8 mouse cellular contexts compared by ENCODE assay signal in the genomic region with DNA sequence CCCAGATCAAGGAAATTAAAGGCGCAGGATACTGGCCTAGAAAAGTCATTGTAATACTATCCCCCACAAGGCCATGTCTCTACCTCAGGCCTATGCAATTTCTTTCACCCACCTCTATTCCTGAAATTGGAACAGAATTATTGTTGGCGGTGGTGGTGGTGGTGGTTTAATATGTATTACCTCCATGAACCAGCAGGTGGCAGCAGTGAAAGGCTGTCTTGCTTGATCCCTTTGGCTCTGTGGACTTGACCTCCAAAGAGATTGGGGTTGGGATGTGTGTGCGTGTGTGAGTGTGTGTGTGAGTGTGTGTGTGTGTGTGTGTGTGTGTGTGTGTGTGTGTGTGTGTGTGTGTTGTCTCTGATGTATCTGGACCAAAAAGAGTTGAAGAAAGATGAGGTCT. TPM values are rescaled to one million over a fixed set of nuclear protein-coding genes. Genes with fewer than 3 reads are reported as not detected.
DNase-seq lines count a peak whose midpoint lies in the region; ATAC-seq and TF ChIP-seq lines count a peak whose summit lies in the region.

No protein-coding gene starts in this region.

- no peak for ATAC-seq in liver, postnatal 0 days

- H3K9ac ChIP-seq in liver, postnatal 0 days (replicated peaks), result no peak overlapping the region

- no peak overlapping the region for H3K27ac ChIP-seq in gastrocnemius, adult 2 months
- H3K27ac ChIP-seq in liver, postnatal 0 days (ENCODE audit: low read depth), result no peak overlapping the region

- no peaks in the 10 kb centered on the region for H3K9me3 ChIP-seq in liver, postnatal 0 days (ENCODE audit: low read length)

- H3K27me3 ChIP-seq in liver, postnatal 0 days (ENCODE audit: insufficient read depth, low read length), result 0 out of 2 replicates have a peak, but pooled peaks cover 6% of the 10 kb centered on the region

- no peak for TF ChIP-seq EP300 in liver, postnatal 0 days (IDR thresholded peaks at IDR 0.05; ENCODE audit: low read depth)

- DNase-seq in gastrocnemius, adult 2 months, result peak; percentile 58
- no peak for DNase-seq in gastrocnemius, postnatal 25 days
- peak; percentile 44 for DNase-seq in 416B (ENCODE audit: low read depth)
- DNase-seq in adrenal gland, adult 8-10 months, result peak; percentile 21
- DNase-seq in embryo, embryonic 9.5 days (ENCODE audit: extremely low spot score), result peak; percentile 46
- DNase-seq in kidney, adult 9 months, result peak; percentile 69
- peak; percentile 78 for DNase-seq in liver, postnatal 0 days
- DNase-seq in spleen, adult 12 weeks (ENCODE audit: low spot score), result peak; percentile 41

- H3K4me1 ChIP-seq in liver, postnatal 0 days (ENCODE audit: insufficient read depth), result peaks cover 22% of the 10 kb centered on the region

- H3K4me3 ChIP-seq in gastrocnemius, adult 2 months, result no peak overlapping the region
- no peak overlapping the region for H3K4me3 ChIP-seq in liver, postnatal 0 days (ENCODE audit: low read depth, low read length)

- no peaks in the 10 kb centered on the region for H3K36me3 ChIP-seq in liver, postnatal 0 days (replicated peaks; ENCODE audit: insufficient read depth, low read length)

- intact Hi-C loops in gastrocnemius, adult 2 months (cut with DNase I), result loop anchor here (1.0 kb wide), 1 partner anchor 148 kb away; no protein-coding TSS in a partner anchor

- WGBS in liver, postnatal 0 days (ENCODE audit: insufficient replicate concordance), result 3% methylated on average over 3 of the region's 3 CpGs

- no peak overlapping the region for H3K4me2 ChIP-seq in liver, postnatal 0 days (ENCODE audit: low read depth, low read length)

- TF ChIP-seq CTCF in gastrocnemius, adult 2 months (IDR thresholded peaks at IDR 0.05), result peak; percentile 69
- TF ChIP-seq CTCF in liver, postnatal 0 days (IDR thresholded peaks at IDR 0.05; ENCODE audit: low read depth), result peak; percentile 95

RNA-seq across cellular contexts. Expression of gene 6430571L13Rik, which starts 26.2 kb away (rescaled TPM):
- total RNA-seq in gastrocnemius, adult 2 months (2021), result 10 to 100 TPM; 37.9 to 49.6 TPM
- 10 to 100 TPM; 34.1 to 44.0 TPM for total RNA-seq in gastrocnemius, postnatal 25 days (2021)
- total RNA-seq in adrenal gland, adult 8-10 months (2022), result 1 to 10 TPM; 1.0 to 1.6 (median 1.3) TPM
- 0.14 and 0.22 TPM in 2 replicates for polyA plus RNA-seq in liver, postnatal 0 days (2015; fragmentation: Nextera tagmentation; extraction: Ambion mirVana)

RNA-seq across cellular contexts. Expression of gene Hemk1, which starts 28.5 kb away (rescaled TPM):
- 10 to 100 TPM; 11.6 to 14.4 TPM for total RNA-seq in gastrocnemius, adult 2 months (2021)
- 10 to 100 TPM; 12.8 to 15.7 TPM for total RNA-seq in gastrocnemius, postnatal 25 days (2021)
- total RNA-seq in adrenal gland, adult 8-10 months (2022), result 10 to 100 TPM; 11.6 to 19.6 (median 17.9) TPM
- polyA plus RNA-seq in liver, postnatal 0 days (2015; fragmentation: Nextera tagmentation; extraction: Ambion mirVana), result 2.5 and 3.2 TPM in 2 replicates

RNA-seq across cellular contexts. Expression of gene Cacna2d2, which starts 32.8 kb away (rescaled TPM):
- under 1 TPM; 0.28 to 0.73 TPM for total RNA-seq in gastrocnemius, adult 2 months (2021)
- total RNA-seq in gastrocnemius, postnatal 25 days (2021), result under 1 TPM; 0.83 to 0.84 TPM
- 10 to 100 TPM in 2 of 4 experiments, 1 to 10 TPM in 2; 9.1 to 17.3 (median 11.7) TPM for total RNA-seq in adrenal gland, adult 8-10 months (2022)
- not detected in 2 replicates for polyA plus RNA-seq in liver, postnatal 0 days (2015; fragmentation: Nextera tagmentation; extraction: Ambion mirVana)

Comparison
In these comparisons a context has a peak if more than half of its experiments do, and no peak if none do; other contexts are left out.
1. RNA of gene 6430571L13Rik, which starts 26.2 kb away (total RNA-seq): 37.9 to 49.6 TPM in gastrocnemius, adult 2 months and 34.1 to 44.0 TPM in gastrocnemius, postnatal 25 days; 1.0 to 1.6 TPM in adrenal gland, adult 8-10 months; every median in the first group is over 10 times any median in the second.
2. RNA of gene Cacna2d2, which starts 32.8 kb away (total RNA-seq): 9.1 to 17.3 TPM in adrenal gland, adult 8-10 months; 0.83 to 0.84 TPM in gastrocnemius, postnatal 25 days and 0.28 to 0.73 TPM in gastrocnemius, adult 2 months; every median in the first group is over 4 times any median in the second.